Mouse (Mus musculus) myocyte (in vitro differentiated cells): ENCODE data around the gene Aif1.

ENCODE experiments used
- MAX ChIP-seq: IDR thresholded peaks from one replicate; pipeline ENCODE4 v1.6.1; 2011; ENCODE audit warnings: low read depth, mild to moderate bottlenecking, control low read depth
- MYOG ChIP-seq, 3 experiments: IDR thresholded peaks; one replicate each; pipeline ENCODE4 v1.6.1; 2011; ENCODE audit warnings: control low read depth in 2 of 3, low read depth in 2 of 3, mild to moderate bottlenecking in 2 of 3; ENCODE audit not compliant: insufficient read length in 2 of 3, control insufficient read depth in 1 of 3, insufficient read depth in 1 of 3
- POLR2A ChIP-seq: IDR thresholded peaks from one replicate; pipeline ENCODE4 v1.6.1; 2011; ENCODE audit warnings: low read depth, mild to moderate bottlenecking, control low read depth, moderate library complexity; ENCODE audit not compliant: insufficient read length
- POLR2AphosphoS2 ChIP-seq: IDR thresholded peaks from one replicate; pipeline ENCODE4 v1.6.1; 2011; ENCODE audit warnings: low read depth, control low read depth; ENCODE audit not compliant: insufficient read length
- SRF ChIP-seq: IDR thresholded peaks from one replicate; pipeline ENCODE4 v1.6.1; 2011; ENCODE audit warnings: low read depth; ENCODE audit not compliant: control insufficient read depth, insufficient read length
- TCF12 ChIP-seq: IDR thresholded peaks from one replicate; pipeline ENCODE4 v1.6.1; 2011; ENCODE audit warnings: mild to moderate bottlenecking, control low read depth; ENCODE audit not compliant: poor library complexity, insufficient read depth, severe bottlenecking
- USF1 ChIP-seq: IDR thresholded peaks from one replicate; pipeline ENCODE4 v1.6.1; 2011; ENCODE audit warnings: low read depth, mild to moderate bottlenecking, control low read depth, moderate library complexity

DNA sequence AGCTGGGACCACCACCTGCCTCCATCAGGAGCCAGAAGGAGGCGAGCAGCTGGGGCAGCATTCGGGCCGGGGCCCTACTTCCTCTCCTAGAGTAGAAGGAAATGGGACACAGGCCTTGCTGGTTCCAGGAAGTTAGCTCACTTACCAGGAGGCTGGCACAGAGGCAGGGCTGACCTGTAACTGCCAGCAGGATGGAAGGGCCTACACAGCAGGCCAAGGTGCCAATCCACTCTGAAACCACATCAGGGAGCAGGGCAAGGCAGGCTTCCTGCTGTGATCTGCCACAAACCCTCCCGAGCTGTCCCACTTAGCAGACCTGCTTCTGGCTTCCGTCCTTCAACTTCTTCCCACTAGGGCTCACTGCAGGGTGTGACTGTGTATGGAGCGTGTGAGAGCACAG, 46.4 kb upstream of the Aif1 start:
- TF ChIP-seq MAX (no peak), MYOG (IDR thresholded peaks at IDR 0.05; ENCODE audit: control insufficient read depth in 1 of 3, insufficient read depth in 1 of 3, insufficient read length in 2 of 3, low read depth in 2 of 3) (no peak), SRF (no peak), USF1 (no peak), POLR2A (no peak), POLR2AphosphoS2 (no peak), TCF12 (no peak)
